Comparison of ENCODE assay signal across 7 mouse cellular contexts in genomic region chr4:121097650-121098378, GRCm38 (mm10). TPM values are rescaled to one million over a fixed set of nuclear protein-coding genes. Genes with fewer than 3 reads are reported as not detected.
A peak's percentile ranks its signal among the peaks of the same experiment; 100 is the strongest.
DNase-seq lines count a peak whose midpoint lies in the region; ATAC-seq and TF ChIP-seq lines count a peak whose summit lies in the region.

Zmpste24 (minus strand) TSS chr4:121098241.

- ATAC-seq in intestine, postnatal 0 days: peak; percentile 84
- peak; percentile 90 for ATAC-seq in midbrain, embryonic 12.5 days (ENCODE audit: low FRiP score, low read depth)

- peaks cover 15% of the 10 kb centered on the region for H3K36me3 ChIP-seq in intestine, postnatal 0 days (ENCODE audit: control insufficient read depth, insufficient read depth)
- H3K36me3 ChIP-seq in midbrain, embryonic 12.5 days: peaks cover 21% of the 10 kb centered on the region
- peaks cover 10% of the 10 kb centered on the region; the same call in 1 of the 2 replicates for H3K36me3 ChIP-seq in small intestine, adult 2 months (ENCODE audit: control insufficient read depth, insufficient read depth, low read length)

- peak within 1 kb of the TSS; percentile 79 for H3K4me3 ChIP-seq in intestine, postnatal 0 days (ENCODE audit: low read depth, low read length)
- peak within 1 kb of the TSS; percentile 83 for H3K4me3 ChIP-seq in midbrain, embryonic 12.5 days
- peak within 1 kb of the TSS; percentile 84 for H3K4me3 ChIP-seq in small intestine, adult 2 months (ENCODE audit: low read depth, low read length)

- peak; percentile 59 for DNase-seq in adrenal gland, adult 8-10 months
- DNase-seq in embryo, embryonic 9.5 days (ENCODE audit: extremely low spot score): peak; percentile 90
- DNase-seq in gonadal fat pad, adult 2 months (ENCODE audit: low read depth): peak; percentile 58
- DNase-seq in left cerebral cortex, postnatal 4 days: peak; percentile 83

- TF ChIP-seq POLR2A in small intestine, adult 2 months (IDR thresholded peaks at IDR 0.05; ENCODE audit: low read depth, low read length): no peak

- H3K27ac ChIP-seq in intestine, postnatal 0 days (ENCODE audit: low read depth, low read length): peak within 1 kb of the TSS; percentile 57; the same call in 1 of the 2 replicates
- H3K27ac ChIP-seq in midbrain, embryonic 12.5 days (replicated peaks): peak within 1 kb of the TSS; percentile 58
- 0 out of 2 replicates have a peak within 1 kb of the TSS, but pooled peaks have one; percentile 5 for H3K27ac ChIP-seq in small intestine, adult 2 months (ENCODE audit: insufficient read depth, low read depth, low read length)

- no peaks in the 10 kb centered on the region for H3K27me3 ChIP-seq in intestine, postnatal 0 days (replicated peaks; ENCODE audit: control insufficient read depth, insufficient read depth, low read length)
- no peaks in the 10 kb centered on the region for H3K27me3 ChIP-seq in midbrain, embryonic 12.5 days
- no peaks in the 10 kb centered on the region for H3K27me3 ChIP-seq in small intestine, adult 2 months (ENCODE audit: control insufficient read depth, insufficient read depth, low read length)

- intact Hi-C loops in left cerebral cortex, postnatal 4 days (cut with DNase I): no loop called here

- no peaks in the 10 kb centered on the region for H3K9me3 ChIP-seq in intestine, postnatal 0 days (ENCODE audit: control insufficient read depth)
- no peaks in the 10 kb centered on the region for H3K9me3 ChIP-seq in midbrain, embryonic 12.5 days

- H3K4me1 ChIP-seq in intestine, postnatal 0 days (replicated peaks; ENCODE audit: control insufficient read depth, insufficient read depth, low read length): peaks cover 3% of the 10 kb centered on the region; the same call in 1 of the 2 replicates
- H3K4me1 ChIP-seq in midbrain, embryonic 12.5 days: peaks cover 10% of the 10 kb centered on the region
- 0 out of 2 replicates have a peak, but pooled peaks cover 2% of the 10 kb centered on the region for H3K4me1 ChIP-seq in small intestine, adult 2 months (ENCODE audit: control insufficient read depth, insufficient read depth, insufficient read length, low read length)

- under 1% methylated on average over 39 of the region's 39 CpGs for whole genome bisulfite sequencing in intestine, postnatal 0 days
- under 1% methylated on average over 39 of the region's 39 CpGs for WGBS in midbrain, embryonic 12.5 days
- WGBS in small intestine, adult 2 months: under 1% methylated on average over 39 of the region's 39 CpGs

- H3K9ac ChIP-seq in intestine, postnatal 0 days (ENCODE audit: low read depth, low read length): peak within 1 kb of the TSS; percentile 71
- H3K9ac ChIP-seq in midbrain, embryonic 12.5 days (replicated peaks): peak within 1 kb of the TSS; percentile 73

- TF ChIP-seq CTCF in intestine, postnatal 0 days (IDR thresholded peaks at IDR 0.05; ENCODE audit: low read depth): no peak
- TF ChIP-seq CTCF in small intestine, adult 2 months (IDR thresholded peaks at IDR 0.05; ENCODE audit: extremely low read depth, insufficient read length, insufficient replicate concordance, low read depth, low read length): no peak

- peak within 1 kb of the TSS; percentile 83 for H3K4me2 ChIP-seq in intestine, postnatal 0 days (replicated peaks; ENCODE audit: low read depth)
- H3K4me2 ChIP-seq in midbrain, embryonic 12.5 days (replicated peaks): peak within 1 kb of the TSS; percentile 69

RNA-seq across cellular contexts. Expression of gene Zmpste24, which starts in this region (rescaled TPM):
- 10 to 100 TPM; 54.8 to 69.9 (median 57.0) TPM for total RNA-seq in adrenal gland, adult 8-10 months (2022)
- 27.2 and 28.6 TPM in 2 replicates for polyA plus RNA-seq in gonadal fat pad, adult 2 months (2012; rRNA removed)
- polyA plus RNA-seq in intestine, postnatal 0 days (2015; fragmentation: Nextera tagmentation; extraction: Ambion mirVana): 22.9 and 23.3 TPM in 2 replicates
- 10 to 100 TPM; 19.5 TPM for total RNA-seq in left cerebral cortex, postnatal 4 days (2021)
- polyA plus RNA-seq in midbrain, embryonic 12.5 days (2016; fragmentation: Nextera tagmentation; extraction: Ambion mirVana): 29.8 and 32.0 TPM in 2 replicates
- 5.8 and 10.4 TPM in 2 replicates for polyA plus RNA-seq in small intestine, adult 2 months (2012; rRNA removed)

Comparison
In these comparisons a context has a peak if more than half of its experiments do, and no peak if none do; other contexts are left out.
1. Peak in every context shown above with its lines: DNase-seq, ATAC-seq, H3K4me3 ChIP-seq and H3K27ac ChIP-seq.
2. H3K27ac ChIP-seq: peak in every context shown above with its lines; median percentile 58 in midbrain, embryonic 12.5 days; 57 in intestine, postnatal 0 days; 5 in small intestine, adult 2 months.